Mouse (Mus musculus) adipocyte (in vitro differentiated cells): ENCODE data around the gene Smim14.
"Not testable (repeated sequence)": the region's sequence is repeated elsewhere in the genome, so short reads cannot be mapped to it uniquely, and the experiment has no call there.

ENCODE experiments used
- DNase-seq: peaks from one replicate; pipeline ENCODE4 v3.0.0-alpha.2; 2016; ENCODE audit warnings: low spot score

Smim14 gene

GRCm38 (mm10) chr5:65536751-65537419, at the start of gene Smim14, which contains the start of gene Ube2k:
TSS of gene Smim14 (minus strand) at chr5:65537184.
TSS of gene Ube2k (plus strand) at chr5:65537233.
- peak; percentile 92 for DNase-seq

GRCm38 (mm10) chr5:65586291-65586690, 49.3 kb upstream of the Smim14 start:
- no peak for DNase-seq

- DNase-seq: no peak
Measured at GRCm38 (mm10) chr5:65578545-65578944, 41.6 kb upstream of the Smim14 start.

GRCm38 (mm10) chr5:65575896-65576295, 38.9 kb upstream of the Smim14 start:
- DNase-seq: peak; percentile 79

- DNase-seq: peak; percentile 49
Measured at GRCm38 (mm10) chr5:65574876-65575275, 37.9 kb upstream of the Smim14 start.

GRCm38 (mm10) chr5:65565486-65565885, 28.5 kb upstream of the Smim14 start:
- no peak for DNase-seq

GRCm38 (mm10) chr5:65561125-65561893, 24.3 kb upstream of the Smim14 start:
- no peak for DNase-seq

GRCm38 (mm10) chr5:65557109-65557508, 20.1 kb upstream of the Smim14 start:
- DNase-seq: no peak

GRCm38 (mm10) chr5:65549677-65550076, 12.7 kb upstream of the Smim14 start:
- DNase-seq: peak; percentile 85

GRCm38 (mm10) chr5:65544616-65545015, 7.6 kb upstream of the Smim14 start:
- DNase-seq: no peak

- DNase-seq: no peak
Measured at GRCm38 (mm10) chr5:65543491-65543890, 6.5 kb upstream of the Smim14 start.

- no peak for DNase-seq
Measured at GRCm38 (mm10) chr5:65541889-65542288, 4.9 kb upstream of the Smim14 start.

GRCm38 (mm10) chr5:65539786-65540185, 2.8 kb upstream of the Smim14 start:
- no peak for DNase-seq

GRCm38 (mm10) chr5:65538829-65539228, 1.8 kb upstream of the Smim14 start:
- DNase-seq: peak; percentile 55

GRCm38 (mm10) chr5:65538121-65538520, 1.1 kb upstream of the Smim14 start:
- peak; percentile 46 for DNase-seq

- peak; percentile 58 for DNase-seq
Measured at GRCm38 (mm10) chr5:65537420-65538071, 562 bp upstream of the Smim14 start.

- not testable (repeated sequence) for DNase-seq
Measured at GRCm38 (mm10) chr5:65536068-65536465, 917 bp downstream of the Smim14 start.

- peak; percentile 66 for DNase-seq
Measured at GRCm38 (mm10) chr5:65535457-65536067, 1.4 kb downstream of the Smim14 start.

- no peak for DNase-seq
Measured at GRCm38 (mm10) chr5:65534496-65534895, 2.5 kb downstream of the Smim14 start.

GRCm38 (mm10) chr5:65531283-65531682, 5.7 kb downstream of the Smim14 start:
- DNase-seq: no peak

- DNase-seq: no peak
Measured at GRCm38 (mm10) chr5:65525674-65526443, 11.1 kb downstream of the Smim14 start.

- DNase-seq: no peak
Measured at GRCm38 (mm10) chr5:65524831-65525230, 12.2 kb downstream of the Smim14 start.
